Mouse (Mus musculus) adrenal gland (tissue): ENCODE measurements at regions not wholly inside any gene's neighbourhood (a gene's known extent, or its start where the extent isn't known, plus 50 kb on each side); places are given as distances from the start of the nearest gene placed in this dataset.
"Not testable (repeated sequence)": the region's sequence is repeated elsewhere in the genome, so short reads cannot be mapped to it uniquely, and the experiment has no call there.

Source experiments
- intact Hi-C: fragments of 180-260 bp; cut with DNase I; formaldehyde crosslinking; loops from one replicate; pipeline ENCODE4 v1.15.1; 2025

DNA sequence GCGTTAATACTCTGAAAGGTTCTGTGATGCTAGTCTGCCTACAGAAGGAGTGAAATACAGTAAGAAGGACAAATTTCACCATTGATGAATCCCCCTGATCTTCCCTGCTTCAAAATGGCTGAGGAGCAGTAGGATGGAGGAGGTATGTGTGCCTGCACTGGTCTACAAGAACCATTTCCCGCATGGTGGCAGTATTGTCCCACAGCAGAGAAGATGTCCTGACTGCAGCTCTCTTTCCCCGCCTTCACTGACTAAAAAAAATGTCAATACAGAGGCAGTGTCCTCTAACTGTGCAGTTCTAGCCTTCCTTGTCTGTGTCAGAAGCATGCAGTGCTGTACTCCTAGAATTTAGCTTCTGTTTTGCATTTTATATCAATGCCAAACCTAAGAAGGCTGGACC is 174.6 kb upstream of the Olfr1324 start:
- intact Hi-C loops, result not testable (repeated sequence)

DNA sequence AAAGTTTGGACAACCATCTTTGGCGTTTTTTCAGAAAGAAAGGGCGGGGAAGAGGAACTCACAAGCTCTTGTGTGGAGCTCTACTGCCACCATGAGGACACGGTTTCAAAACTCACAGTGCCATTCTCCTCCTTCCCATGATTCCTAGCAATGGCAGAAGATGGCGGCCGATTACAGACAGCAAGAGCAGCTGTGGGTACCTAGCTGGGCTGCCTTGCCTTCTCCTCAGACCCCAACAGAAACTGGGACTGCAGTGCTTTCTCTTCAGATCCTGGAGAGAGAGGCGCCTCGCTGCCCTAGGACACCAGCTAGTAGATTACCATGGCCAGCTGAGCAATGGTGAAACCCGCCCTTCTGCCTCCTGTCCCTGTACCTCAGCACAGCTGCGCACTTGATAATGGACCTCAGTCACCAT is 174.2 kb upstream of the Olfr1324 start:
- intact Hi-C loops, result not testable (repeated sequence)

DNA sequence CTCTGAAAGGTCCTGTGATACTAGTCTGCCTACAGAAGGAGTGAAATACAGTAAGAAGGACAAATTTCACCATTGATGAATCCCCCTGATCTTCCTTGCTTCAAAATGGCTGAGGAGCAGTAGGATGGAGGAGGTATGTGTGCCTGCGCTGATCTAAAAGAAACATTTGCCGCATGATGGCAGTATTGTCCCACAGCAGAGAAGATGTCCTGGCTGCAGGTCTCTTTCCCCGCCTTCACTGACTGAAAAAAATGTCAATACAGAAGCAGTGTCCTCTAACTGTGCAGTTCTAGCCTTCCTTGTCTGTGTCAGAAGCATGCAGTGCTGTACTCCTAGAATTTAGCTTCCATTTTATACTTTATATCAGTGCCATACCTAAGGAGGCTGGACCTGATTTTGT is 172.0 kb upstream of the Olfr1324 start:
- intact Hi-C loops, result not testable (repeated sequence)

DNA sequence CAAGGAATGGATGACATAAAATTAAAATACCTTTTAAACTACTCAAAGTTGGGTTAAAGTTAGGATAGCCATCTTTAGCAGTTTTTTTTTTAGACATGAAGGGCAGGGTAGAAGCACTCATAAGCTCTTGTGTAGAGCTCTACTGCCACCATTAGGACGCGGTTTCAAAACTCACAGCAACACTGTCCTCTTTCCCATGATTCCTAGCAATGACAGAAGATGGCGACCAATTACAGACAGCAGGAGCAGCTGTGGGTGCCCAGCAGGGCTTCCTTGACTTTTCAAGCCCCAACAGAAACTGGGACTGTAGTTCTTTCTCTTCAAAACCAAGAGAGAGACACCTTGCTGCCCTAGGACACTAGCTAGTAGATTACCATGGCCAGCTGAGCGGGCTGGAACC is 171.5 kb upstream of the Olfr1324 start:
- intact Hi-C loops, result loop anchor here (2.0 kb wide), 1 partner anchor 13 kb away; no protein-coding TSS in a partner anchor

DNA sequence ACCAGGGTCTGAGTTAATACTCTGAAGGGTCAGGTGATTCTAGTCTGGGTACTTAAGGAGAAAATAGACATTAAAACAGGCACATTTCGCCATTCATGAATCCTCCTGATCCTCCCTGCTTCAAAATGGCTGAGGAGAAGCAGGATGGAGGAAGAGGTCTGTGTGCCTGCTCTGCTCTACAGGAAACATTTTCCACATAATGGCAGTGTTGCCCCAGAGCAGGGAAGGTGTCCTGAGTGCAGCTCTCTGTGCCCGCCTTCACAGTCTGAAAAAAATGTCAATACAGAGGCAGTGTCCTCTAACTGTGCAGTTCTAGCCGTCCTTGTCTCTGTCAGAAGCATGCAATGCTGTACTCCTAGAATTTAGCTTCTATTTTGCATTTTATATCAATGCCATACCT is 169.3 kb upstream of the Olfr1324 start:
- intact Hi-C loops, result loop anchor here (2.0 kb wide), 1 partner anchor 15 kb away; no protein-coding TSS in a partner anchor

DNA sequence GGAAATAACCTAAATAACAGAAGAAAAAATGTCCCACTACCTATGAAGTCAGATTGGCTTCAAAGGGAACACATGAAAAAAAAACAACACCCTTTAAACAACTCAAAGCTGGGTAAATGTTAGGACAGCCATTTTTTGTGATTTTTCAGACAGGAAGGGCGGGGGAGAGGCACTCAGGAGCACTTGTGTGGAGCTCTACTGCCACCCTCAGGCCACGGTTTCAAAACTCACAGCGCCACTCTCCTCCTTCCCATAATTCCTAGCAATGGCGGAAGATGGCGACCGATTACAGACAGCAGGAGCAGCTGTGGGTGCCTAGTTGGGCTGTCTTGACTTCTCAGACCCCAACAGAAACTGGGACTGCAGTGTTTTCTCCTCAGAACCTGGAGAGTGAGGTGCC is 168.8 kb upstream of the Olfr1324 start:
- intact Hi-C loops, result no loop called here

DNA sequence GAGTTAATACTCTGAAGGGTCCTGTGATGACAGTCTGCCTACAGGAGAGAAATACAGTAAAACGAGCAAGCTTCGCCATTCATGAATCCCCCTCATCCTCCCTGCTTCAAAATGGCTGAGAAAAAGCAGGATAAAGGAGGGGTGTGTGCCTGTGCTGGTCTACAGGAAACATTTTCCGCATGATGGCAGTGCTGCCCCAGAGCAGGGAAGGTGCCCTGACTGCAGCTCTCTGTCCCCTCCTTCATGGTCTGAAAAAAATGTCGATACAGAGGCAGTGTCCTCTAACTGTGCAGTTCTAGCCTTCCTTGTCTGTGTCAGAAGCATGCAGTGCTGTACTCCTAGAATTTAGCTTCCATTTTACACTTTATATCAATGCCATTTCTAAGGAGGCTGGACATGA is 166.7 kb upstream of the Olfr1324 start:
- intact Hi-C loops, result not testable (repeated sequence)

DNA sequence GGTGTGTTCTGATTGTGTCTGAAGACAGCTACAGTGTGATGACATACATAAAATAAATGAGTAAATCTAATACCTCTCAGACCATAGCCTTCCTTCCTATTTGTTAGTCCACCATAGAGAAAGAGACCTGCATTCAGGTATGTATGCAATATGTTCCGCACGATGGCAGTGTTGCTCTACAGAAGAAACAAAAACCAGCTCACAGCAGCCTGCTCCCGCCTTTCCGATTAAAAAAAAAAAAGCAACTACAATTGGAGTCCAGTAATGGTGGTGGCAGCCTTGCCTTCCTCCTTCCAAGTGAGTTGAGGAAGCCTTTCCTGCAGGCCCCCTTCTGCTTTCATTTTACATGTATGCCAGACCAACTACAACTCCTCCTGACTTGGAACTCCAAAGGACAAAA is 163.2 kb upstream of the Olfr1324 start:
- intact Hi-C loops, result no loop called here

DNA sequence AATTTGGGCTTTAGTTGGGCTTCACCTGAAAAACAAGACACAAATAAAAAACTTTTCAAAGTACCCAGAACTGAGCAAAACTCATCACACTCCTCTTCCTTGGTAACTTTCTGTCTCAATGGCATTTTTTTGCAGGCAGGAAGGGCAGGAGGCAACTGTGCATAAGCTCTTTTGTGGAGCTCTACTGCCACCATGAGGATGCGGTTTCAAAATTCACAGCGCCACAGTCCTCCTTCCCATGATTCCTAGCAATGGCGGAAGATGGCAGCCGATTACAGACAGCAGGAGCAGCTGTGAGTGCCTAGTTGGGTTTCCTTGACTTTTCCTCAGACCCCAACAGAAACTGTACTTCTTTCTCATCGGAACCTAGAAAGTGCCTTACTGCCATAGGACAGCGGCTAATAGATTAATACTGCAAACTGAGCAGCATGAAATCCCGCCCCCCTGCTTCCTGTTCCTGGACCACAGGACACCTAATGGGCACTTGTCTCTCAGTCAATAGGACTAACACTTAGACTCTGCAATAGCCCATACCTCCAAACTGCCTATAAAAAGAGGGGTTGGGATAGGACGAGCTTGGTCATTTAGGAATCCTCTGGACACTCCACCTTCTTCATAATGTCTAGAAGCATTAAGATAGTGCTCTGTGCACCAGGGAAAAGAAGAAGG is 162.5 kb upstream of the Olfr1324 start:
- intact Hi-C loops, result no loop called here

DNA sequence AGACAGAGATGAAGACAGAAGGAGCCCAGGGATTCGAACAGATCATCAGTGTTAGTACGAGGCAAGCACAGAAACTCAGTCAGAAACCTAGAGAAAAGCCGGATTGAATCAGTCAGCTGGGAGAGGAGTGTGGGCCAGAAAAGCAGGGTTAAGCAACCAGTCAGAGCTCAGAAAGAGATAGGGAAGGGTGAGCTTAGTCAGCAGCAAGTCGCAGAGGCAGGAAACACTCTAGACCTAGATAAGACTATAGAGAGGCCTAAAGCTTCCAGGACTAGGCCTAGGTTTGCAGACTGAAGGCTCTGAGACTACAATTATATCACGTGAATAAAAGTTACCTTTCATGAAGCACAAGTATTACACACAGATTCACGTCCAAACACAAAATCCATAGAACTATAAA is 160.6 kb upstream of the Olfr1324 start:
- intact Hi-C loops, result no loop called here

DNA sequence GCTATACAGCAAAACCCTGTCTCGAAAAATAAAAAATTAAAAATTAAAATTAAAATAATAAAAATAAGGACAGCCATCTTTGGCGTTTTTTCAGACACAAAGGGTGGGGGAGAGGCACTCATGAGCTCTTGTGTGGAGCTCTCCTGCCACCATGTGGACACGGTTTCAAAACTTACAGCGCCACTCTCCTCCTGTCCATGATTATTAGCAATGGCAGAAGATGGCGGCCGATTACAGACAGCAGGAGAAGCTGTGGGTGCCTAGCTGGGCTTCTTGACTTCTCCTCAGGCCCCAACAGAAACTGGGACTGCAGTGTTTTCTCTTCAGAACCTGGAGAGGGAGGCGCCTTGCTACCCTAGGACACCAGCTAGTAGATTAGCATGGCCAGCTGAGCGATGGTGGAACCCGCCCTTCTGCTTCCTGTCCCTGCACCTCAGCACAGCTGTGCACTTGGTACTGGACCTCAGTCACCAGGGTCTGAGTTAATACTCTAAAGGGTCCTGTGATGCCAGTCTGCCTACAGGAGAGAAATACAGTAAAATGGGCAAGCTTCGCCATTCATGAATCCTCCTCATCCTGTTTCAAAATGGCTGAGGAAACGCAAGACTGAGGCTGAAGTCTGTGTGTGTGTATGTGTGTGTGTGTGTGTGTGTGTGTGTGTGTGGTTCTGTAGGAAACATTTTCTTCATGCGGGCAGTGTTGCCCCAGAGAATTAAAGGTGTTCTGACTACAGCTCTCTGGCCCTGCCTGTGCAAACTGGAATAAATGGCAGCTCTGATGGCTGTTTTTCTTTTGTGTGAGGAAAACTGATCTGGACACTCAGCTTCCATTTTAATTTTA is 155.7 kb upstream of the Olfr1324 start:
- intact Hi-C loops, result no loop called here

DNA sequence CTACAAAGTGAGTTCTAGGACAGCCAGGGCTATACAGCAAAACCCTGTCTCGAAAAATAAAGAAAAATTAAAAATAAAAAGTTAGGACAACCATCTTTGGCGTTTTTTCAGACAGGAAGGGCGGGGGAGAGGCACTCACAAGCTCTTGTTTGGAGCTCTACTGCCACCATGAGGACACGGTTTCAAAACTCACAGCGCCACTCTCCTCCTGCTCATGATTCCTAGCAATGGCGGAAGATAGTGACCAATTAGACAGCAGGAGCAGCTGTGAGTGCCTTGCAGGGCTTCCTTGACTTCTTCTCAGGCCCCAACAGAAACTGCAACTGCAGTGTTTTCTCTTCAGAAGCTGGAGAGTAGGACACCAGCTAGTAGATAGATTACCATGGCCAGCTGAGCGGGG is 151.9 kb upstream of the Olfr1324 start:
- intact Hi-C loops, result no loop called here

DNA sequence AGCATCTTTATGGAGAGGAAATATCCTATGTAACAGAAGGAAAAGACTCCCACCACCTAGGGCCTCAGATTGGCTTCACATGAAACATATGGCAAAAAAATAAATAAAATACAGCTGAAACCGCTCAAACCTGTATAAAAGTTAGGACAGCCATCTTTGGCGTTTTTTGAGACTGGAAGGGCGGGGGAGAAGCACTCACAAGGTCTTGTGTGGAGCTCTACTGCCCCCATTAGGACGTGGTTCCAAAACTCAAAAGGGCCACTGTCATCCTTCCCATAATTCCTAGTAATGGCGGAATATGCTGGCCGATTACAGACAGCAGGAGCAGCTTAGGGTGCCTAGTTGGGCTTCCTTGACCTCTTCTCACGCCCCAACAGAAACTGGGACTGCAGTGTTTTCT is 148.5 kb upstream of the Olfr1324 start:
- intact Hi-C loops, result no loop called here

DNA sequence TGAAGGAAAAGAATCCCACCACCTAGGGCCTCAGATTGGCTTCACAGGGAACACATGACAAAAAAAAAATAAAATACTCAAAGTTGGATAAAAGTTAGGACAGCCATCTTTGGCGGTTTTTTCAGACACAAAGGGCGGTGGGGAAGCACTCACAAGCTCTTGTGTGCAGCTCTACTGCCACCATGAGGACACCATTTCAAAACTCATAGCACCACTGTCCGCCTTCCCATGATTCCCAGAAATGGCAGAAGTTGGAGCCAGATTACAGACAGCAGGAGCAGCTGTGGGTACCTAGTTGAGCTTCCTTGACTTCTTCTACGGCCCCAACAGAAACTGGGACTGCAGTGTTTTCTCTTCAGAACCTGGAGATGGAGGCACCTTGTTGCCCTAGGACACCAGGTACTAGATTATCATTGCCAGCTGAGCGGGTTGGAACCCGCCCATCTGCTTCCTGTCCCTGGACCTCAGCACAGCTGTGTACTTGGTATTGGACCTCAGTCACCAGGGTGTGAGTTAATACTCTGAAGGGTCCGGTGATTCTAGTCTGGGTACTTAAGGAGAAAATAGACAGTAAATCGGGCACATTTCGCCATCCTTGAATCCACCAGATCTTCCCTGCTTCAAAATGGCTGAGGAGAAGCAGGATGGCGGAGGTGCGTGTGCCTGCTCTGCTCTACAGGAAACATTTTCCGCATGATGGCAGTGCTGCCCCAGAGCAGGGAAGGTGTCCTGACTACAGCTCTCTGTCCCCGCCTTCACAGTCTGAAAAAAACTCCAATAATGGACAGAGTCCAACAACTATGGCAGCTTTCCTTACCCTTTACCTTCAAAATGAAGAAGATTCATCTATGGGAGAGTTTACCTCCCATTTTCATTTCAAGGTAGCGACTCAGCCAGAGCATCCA is 144.1 kb upstream of the Olfr1324 start:
- intact Hi-C loops, result not testable (repeated sequence)

DNA sequence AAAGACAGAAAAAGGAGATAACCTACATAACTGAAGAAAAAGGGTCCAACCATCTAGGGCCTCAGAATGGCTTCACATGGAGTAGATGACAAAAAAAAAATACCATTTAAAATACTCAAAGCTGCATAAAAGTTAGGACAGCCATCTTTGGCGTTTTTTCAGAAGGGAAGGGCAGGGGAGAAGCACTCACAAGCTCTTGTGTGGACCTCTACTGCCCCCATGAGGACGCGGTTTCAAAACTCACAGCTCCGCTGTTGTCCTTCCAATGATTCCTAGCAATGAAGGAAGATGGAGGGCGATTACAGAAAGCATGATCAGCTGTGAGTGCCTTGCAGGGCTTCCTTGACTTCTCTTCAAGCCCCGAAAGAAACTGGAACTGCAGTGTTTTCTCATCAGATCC is 140.8 kb upstream of the Olfr1324 start:
- intact Hi-C loops, result loop anchor here (5.0 kb wide), 1 partner anchor 43 kb away; no protein-coding TSS in a partner anchor

DNA sequence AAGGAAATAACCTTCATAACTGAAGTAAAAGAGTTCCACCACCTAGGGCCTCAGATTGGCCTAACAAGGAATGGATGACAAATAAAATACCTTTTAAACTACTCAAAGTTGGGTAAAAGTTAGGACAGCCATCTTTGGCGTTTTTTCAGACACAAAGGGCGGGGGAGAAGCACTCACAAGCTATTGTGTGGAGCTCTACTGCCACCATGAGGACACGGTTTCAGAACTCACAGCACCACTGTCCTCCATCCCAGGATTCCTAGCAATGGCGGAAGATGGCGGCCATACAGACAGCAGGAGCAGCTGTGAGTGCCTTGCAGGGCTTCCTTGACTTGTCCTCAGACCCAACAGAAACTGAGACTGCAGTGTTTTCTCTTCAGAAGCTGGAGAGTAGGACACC is 138.0 kb upstream of the Olfr1324 start:
- intact Hi-C loops, result loop anchor here (5.0 kb wide), 1 partner anchor 46 kb away; no protein-coding TSS in a partner anchor

DNA sequence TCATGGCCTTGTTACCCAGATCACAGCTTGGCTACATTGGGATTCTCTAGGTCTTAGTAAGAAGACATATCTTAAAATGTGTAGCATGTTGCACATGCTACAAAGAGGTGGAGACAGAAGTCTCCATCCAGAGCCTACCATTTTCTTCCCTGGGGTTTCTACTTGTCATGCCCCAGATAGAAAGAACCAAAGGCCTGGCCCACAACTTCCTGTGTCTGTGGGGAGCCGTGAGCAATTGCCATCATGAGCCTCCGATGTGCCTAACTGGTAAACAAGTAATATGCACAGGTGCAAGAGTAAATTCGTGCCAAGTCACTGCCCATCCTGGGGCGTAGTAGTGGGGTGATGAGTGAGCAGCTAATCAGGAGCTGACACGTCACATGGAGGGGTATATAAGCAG is 136.7 kb upstream of the Olfr1324 start:
- intact Hi-C loops, result loop anchor here (5.0 kb wide), 1 partner anchor 47 kb away; no protein-coding TSS in a partner anchor

DNA sequence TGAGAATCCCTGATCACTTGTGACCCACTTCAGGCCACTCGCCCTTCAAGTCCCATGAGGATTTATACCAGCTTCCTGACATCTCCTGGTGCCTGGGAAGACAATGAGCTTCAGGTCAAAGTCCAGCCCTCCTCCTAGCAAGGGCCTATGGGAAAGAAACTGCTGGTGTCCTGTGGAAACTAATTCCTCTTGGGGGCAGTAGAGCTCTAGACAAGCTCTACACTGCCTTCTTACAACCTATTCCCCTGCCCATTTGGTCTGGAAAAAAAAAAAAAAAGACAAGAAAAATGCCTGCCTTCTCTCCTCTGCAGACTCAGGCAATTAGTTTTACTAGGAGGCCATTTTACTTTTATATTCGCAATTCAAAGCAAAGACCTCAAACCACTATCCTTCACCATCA is 132.6 kb upstream of the Olfr1324 start:
- intact Hi-C loops, result no loop called here

DNA sequence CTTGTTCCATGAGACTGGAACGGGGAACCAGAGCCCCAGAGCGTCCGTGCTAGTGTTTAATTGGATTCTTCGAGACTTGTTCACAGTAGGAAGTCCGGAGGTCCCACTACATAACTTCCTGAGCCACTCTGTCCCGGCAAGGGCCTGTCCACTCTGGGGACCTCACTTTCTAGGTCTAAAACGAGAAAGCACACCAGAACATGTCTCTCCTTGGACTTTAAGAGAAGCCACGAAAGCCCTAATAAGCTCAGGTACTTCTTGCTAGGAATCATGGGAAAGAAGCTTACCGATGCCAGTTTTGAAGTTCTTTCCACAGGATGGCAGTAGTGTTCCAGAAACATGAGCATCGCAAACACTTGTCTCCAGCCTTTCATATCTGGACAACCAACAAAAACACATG is 122.0 kb upstream of the Olfr1324 start:
- intact Hi-C loops, result no loop called here

DNA sequence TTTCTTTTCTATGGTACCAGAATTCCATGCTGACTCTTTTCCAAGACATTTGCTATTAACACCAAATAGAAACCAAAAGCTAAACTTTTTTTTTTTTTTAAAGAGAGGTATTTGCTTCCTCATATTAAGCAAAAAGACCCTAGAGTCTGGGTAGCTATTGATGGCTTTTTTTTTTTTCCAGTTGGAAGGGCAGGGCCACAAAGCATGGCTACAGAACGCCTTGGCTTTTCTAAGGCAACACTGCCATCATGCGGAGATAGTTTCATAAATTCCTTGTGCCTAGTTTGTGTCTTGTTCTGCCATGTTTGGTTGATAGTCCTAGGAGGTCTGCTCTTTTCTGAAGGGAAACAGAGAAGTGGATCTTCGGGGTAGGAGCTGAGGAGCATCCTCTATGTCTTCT is 121.4 kb upstream of the Olfr1324 start:
- intact Hi-C loops, result no loop called here

DNA sequence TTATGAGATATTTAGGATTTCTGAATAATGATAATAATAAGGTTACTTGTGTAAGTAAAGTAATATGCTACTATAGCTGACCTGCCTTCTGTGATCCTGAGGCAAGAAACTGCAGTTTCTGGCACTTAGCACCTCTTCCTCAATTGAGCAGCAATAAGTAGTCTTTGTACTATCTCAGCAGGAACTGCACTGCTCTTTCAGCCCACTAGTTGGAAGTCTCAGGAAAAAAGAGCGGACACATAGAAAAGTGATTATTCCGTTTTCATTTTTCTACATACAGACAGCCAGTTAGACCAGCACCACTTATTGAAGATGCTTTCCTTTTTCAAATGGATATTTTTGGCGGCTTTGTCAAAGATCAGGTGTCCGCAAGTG is 109.5 kb upstream of the Olfr1324 start:
- intact Hi-C loops, result not testable (repeated sequence)
